Mouse (Mus musculus) heart, postnatal 0 days (tissue): ENCODE data around the gene Itprip. TPM values are rescaled to one million over a fixed set of nuclear protein-coding genes. Genes with fewer than 3 reads are reported as not detected.

ENCODE experiments used
- ATAC-seq: fragments of 200-750 bp; cut with Nextera tagmentation; 2 replicates; pipeline ENCODE4 v1.8.0; 2017; ENCODE audit warnings: low read depth, moderate number of reproducible peaks, moderate library complexity; ENCODE audit not compliant: insufficient read depth
- DNase-seq: peaks from one replicate; pipeline ENCODE4 v3.0.0-alpha.2; 2016; ENCODE audit warnings: low spot score
- H3K27ac ChIP-seq: fragments of 300-500 bp; sonication (generic); 2 replicates; pipeline ENCODE4 v1.5.1; 2014; ENCODE audit warnings: low read depth, mild to moderate bottlenecking
- H3K27me3 ChIP-seq: fragments of 300-500 bp; sonication (generic); 2 replicates; pipeline ENCODE4 v1.6.1; 2014; ENCODE audit warnings: low read length, mixed read lengths; ENCODE audit not compliant: control insufficient read depth, insufficient read depth
- H3K36me3 ChIP-seq: fragments of 300-500 bp; sonication (generic); replicated peaks from 2 replicates; pipeline ENCODE4 v1.6.1; 2014; ENCODE audit warnings: low read length, mixed read lengths; ENCODE audit not compliant: control insufficient read depth, insufficient read depth
- H3K4me1 ChIP-seq: fragments of 300-500 bp; sonication (generic); 2 replicates; pipeline ENCODE4 v1.6.1; 2014; ENCODE audit warnings: antibody characterized with exemption; ENCODE audit not compliant: control insufficient read depth, insufficient read depth
- H3K4me2 ChIP-seq: fragments of 300-500 bp; sonication (generic); 2 replicates; pipeline ENCODE4 v1.6.1; 2014; ENCODE audit warnings: low read depth, mild to moderate bottlenecking, low read length, moderate library complexity
- H3K4me3 ChIP-seq: fragments of 300-500 bp; sonication (generic); 2 replicates; pipeline ENCODE4 v1.5.1; 2014; ENCODE audit warnings: low read depth, low read length
- H3K9ac ChIP-seq: fragments of 300-500 bp; sonication (generic); replicated peaks from 2 replicates; pipeline ENCODE4 v1.6.1; 2014; ENCODE audit warnings: low read depth, low read length, mixed read lengths
- H3K9me3 ChIP-seq: fragments of 300-500 bp; sonication (generic); replicated peaks from 2 replicates; pipeline ENCODE4 v1.6.1; 2016; ENCODE audit warnings: low read length; ENCODE audit not compliant: control insufficient read depth
- CTCF ChIP-seq: IDR thresholded peaks from 2 replicates; pipeline ENCODE4 v1.5.1; 2016; ENCODE audit warnings: antibody characterized with exemption, control low read depth, low read depth
- EP300 ChIP-seq: IDR thresholded peaks from 2 replicates; pipeline ENCODE4 v1.6.1; 2016; ENCODE audit warnings: antibody characterized with exemption, low read depth
- WGBS: fragments of 180-500 bp; shearing (Covaris S2); extraction: QIAGEN DNeasy Blood & Tissue Kit; methylation state at CpG from one replicate; pipeline ENCODE4 v1.1.7; 2014; 5-methylcytosine and 5-hydroxymethylcytosine counted together
- polyA plus RNA-seq: library from polyadenylated mRNA; unstranded; fragments of >200 nt; fragmentation: Nextera tagmentation; extraction: Ambion mirVana; gene quantifications from 2 replicates; pipeline ENCODE4 v1.2.1, GENCODE M21; 2015
- total RNA-seq: library from RNA; depleted of rRNA; stranded (reverse); fragments of >200 nt; gene quantifications from 2 replicates; pipeline ENCODE4 v1.2.3, GENCODE M21; 2014; ENCODE audit warnings: low replicate concordance

The Itprip gene
- total and polyA plus RNA-seq, 2 experiments from 2014 or later = 9.5 to 27.2 TPM

DNA sequence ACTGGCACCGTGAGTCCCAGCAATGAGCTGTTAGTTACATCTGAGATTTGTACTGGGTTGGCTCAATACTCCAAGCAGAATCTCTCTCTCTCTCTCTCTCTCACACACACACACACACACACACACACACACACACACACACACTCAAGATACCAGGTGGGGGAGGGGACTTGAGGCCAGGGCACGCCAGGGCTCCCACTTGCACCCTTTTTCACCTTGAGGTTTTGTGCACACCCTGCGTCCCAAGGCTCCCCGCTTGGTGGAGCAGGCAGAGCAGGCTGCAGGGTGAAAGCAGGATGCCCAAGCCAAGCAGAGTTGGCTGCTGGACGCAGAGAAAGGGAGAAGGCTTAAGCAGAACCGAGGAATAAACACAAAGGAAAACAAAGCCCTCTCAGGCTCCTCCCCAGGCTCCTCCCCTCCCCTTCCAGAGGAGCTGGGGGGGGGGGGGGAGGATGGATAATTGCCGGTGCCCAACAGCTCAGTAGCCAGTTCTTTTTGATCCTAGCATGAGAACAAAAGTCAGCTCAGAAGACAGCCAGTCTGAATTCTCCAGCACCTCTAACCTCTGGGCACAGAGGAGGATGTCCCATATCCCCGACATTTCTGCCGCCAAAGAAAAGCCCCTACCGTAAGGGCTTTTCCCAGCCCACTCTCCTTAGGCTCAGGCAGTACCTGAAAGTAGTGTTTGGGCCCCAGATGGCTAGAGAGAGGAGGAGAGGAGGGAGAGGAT is 9.5 kb downstream of the Itprip start:
- peak overlapping the region; percentile 55 for H3K4me2 ChIP-seq
- peak overlapping the region; percentile 10 for H3K4me3 ChIP-seq
- no peaks in the 10 kb centered on the region for H3K27me3 ChIP-seq
- peaks cover 24% of the 10 kb centered on the region; the same call in 1 of the 2 replicates for H3K36me3 ChIP-seq
- DNase-seq = peak; percentile 62
- 9% methylated on average over 10 of the region's 10 CpGs for WGBS
- TF ChIP-seq EP300 (no peak), CTCF (peak; percentile 8; the same call in 1 of the 2 replicates)
- peak overlapping the region; percentile 46 for H3K9ac ChIP-seq
- H3K27ac ChIP-seq = peak overlapping the region; percentile 70
- H3K9me3 ChIP-seq = no peaks in the 10 kb centered on the region
- peaks cover 32% of the 10 kb centered on the region for H3K4me1 ChIP-seq
- peak; percentile 58 for ATAC-seq

DNA sequence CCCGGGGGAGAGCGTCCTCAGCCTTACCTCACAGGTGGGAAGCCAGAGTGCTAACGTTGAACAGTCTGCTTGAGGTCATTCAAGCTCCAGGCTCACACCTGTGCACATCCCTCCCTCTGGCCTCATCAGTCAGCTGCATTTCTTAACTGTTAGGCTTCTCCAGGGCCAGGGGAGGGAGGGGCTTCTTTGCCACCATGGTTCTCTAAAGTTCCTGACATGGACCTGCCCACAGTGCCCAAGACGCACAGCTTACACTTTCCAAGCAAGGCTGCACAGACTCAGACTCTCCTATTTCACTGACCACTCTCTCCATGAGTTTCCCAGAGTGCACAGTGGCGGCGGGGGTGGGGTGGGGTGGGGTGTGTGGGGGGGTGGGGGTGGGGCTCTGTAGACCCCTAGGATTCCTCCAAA is 10.1 kb downstream of the Itprip start:
- DNase-seq (no peak), ATAC-seq (peak; percentile 15)
- no peak overlapping the region for H3K9ac ChIP-seq
- no peaks in the 10 kb centered on the region for H3K27me3 ChIP-seq
- H3K27ac ChIP-seq = no peak overlapping the region
- peaks cover 25% of the 10 kb centered on the region; the same call in 1 of the 2 replicates for H3K36me3 ChIP-seq
- WGBS = 47% methylated on average over 6 of the region's 6 CpGs
- H3K4me1 ChIP-seq = peaks cover 32% of the 10 kb centered on the region
- no peak overlapping the region for H3K4me2 ChIP-seq
- H3K9me3 ChIP-seq = no peaks in the 10 kb centered on the region
- no peak overlapping the region for H3K4me3 ChIP-seq
- no peak for TF ChIP-seq CTCF
- TF ChIP-seq EP300 = no peak

DNA sequence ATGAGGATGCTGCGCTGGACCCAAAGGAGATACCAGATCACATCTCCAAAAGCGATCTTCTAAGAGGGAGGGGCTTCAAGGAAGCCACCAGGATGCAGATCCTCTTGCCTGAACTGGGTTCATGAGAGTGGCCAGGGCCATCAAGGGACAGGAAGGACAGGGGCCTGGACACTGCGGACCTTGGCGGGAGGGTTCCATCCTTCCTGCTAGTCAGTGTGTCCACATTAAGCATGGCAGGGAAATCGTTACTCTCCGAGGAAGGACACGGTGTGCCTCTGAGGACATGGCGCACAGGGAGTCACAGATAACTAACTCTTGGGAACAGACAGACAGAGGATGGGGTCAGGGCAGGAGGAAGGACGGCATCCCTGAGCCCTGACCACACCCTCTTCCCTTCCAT is 11.5 kb downstream of the Itprip start:
- Histone ChIP-seq H3K4me2 (no peak overlapping the region), H3K27ac (no peak overlapping the region), H3K4me1 (peaks cover 44% of the 10 kb centered on the region), H3K4me3 (no peak overlapping the region), H3K27me3 (no peaks in the 10 kb centered on the region), H3K36me3 (peaks cover 25% of the 10 kb centered on the region; the same call in 1 of the 2 replicates), H3K9me3 (no peaks in the 10 kb centered on the region), H3K9ac (no peak overlapping the region)
- 76% methylated on average over 9 of the region's 9 CpGs for WGBS
- TF ChIP-seq CTCF (no peak), EP300 (no peak)
- no peak for ATAC-seq
- DNase-seq = no peak

DNA sequence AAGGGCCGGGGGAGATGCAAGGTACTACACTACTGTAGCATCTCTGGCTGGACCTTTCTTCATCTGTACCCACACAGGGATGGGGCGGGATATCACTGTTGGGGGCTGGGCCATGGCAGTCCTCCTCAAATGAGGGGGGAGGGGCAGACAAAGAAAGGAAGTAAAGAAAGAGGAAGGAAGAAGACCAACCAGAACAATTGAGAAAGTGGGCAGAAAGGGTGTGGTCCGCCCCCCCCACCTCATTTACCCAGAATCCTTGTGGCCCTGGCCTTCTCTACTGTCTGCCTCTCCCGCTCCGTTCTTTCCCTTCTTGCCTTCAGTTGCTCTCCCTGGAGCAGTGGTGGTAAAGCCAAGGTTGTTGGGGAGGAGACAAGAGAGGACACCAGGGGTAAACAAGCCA is 13.5 kb downstream of the Itprip start:
- no peak for TF ChIP-seq CTCF
- TF ChIP-seq EP300 = no peak
- H3K4me3 ChIP-seq = no peak overlapping the region
- DNase-seq (no peak), ATAC-seq (no peak)
- 84% methylated on average over 5 of the region's 5 CpGs for WGBS
- no peaks in the 10 kb centered on the region for H3K9me3 ChIP-seq
- no peaks in the 10 kb centered on the region for H3K27me3 ChIP-seq
- peaks cover 12% of the 10 kb centered on the region; the same call in 1 of the 2 replicates for H3K36me3 ChIP-seq
- no peak overlapping the region for H3K4me2 ChIP-seq
- H3K4me1 ChIP-seq = peaks cover 52% of the 10 kb centered on the region
- H3K9ac ChIP-seq = no peak overlapping the region
- no peak overlapping the region for H3K27ac ChIP-seq

DNA sequence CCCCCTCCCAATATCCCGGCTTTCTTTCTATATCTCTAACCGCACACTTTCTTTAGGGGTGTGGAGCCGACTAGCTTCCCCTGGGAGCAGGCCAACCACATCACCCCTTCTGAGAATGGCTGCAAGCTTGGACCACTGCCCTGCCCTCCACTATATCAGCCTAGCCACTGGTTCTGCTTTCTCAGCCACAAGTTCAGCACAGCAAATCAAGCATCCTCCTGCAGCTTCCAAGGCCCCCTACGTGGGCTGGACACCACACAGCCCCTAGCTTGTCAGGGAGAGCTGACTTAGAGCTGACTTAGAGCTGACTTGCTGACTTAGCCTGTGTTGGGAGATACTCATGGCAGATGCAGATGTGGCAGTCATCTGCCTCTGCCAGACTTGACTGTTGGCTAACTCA is 14.0 kb downstream of the Itprip start:
- Histone ChIP-seq H3K27me3 (no peaks in the 10 kb centered on the region), H3K4me2 (no peak overlapping the region), H3K27ac (0 out of 2 replicates have a peak overlapping the region, but pooled peaks have one; percentile 25), H3K9me3 (no peaks in the 10 kb centered on the region), H3K4me1 (peaks cover 47% of the 10 kb centered on the region), H3K4me3 (no peak overlapping the region), H3K36me3 (peaks cover 15% of the 10 kb centered on the region; the same call in 1 of the 2 replicates), H3K9ac (no peak overlapping the region)
- 58% methylated on average over 4 of the region's 4 CpGs for WGBS
- ATAC-seq = no peak
- TF ChIP-seq EP300 = no peak
- TF ChIP-seq CTCF = no peak
- DNase-seq = no peak
